Mouse (Mus musculus) adrenal gland (tissue): ENCODE results near the gene 6030452D12Rik.

Source experiments
- intact Hi-C: fragments of 180-260 bp; cut with DNase I; formaldehyde crosslinking; loops from one replicate; pipeline ENCODE4 v1.15.1; 2025

The 6030452D12Rik gene

GRCm38 (mm10) chr8:106515946-106516479, 15.7 kb downstream of the 6030452D12Rik start:
- intact Hi-C loops: no loop called here

- intact Hi-C loops: no loop called here
Measured at GRCm38 (mm10) chr8:106516581-106516980, 16.3 kb downstream of the 6030452D12Rik start.

GRCm38 (mm10) chr8:106518763-106519162, 18.4 kb downstream of the 6030452D12Rik start:
- intact Hi-C loops: no loop called here

GRCm38 (mm10) chr8:106520578-106520977, 20.3 kb downstream of the 6030452D12Rik start:
- intact Hi-C loops: no loop called here

- intact Hi-C loops: no loop called here
Measured at GRCm38 (mm10) chr8:106521845-106522244, 21.5 kb downstream of the 6030452D12Rik start.

GRCm38 (mm10) chr8:106526725-106527124, 26.4 kb downstream of the 6030452D12Rik start:
- intact Hi-C loops: no loop called here

GRCm38 (mm10) chr8:106527241-106528036, 27.1 kb downstream of the 6030452D12Rik start:
- intact Hi-C loops: no loop called here

GRCm38 (mm10) chr8:106528596-106529249, 28.4 kb downstream of the 6030452D12Rik start:
- intact Hi-C loops: no loop called here

GRCm38 (mm10) chr8:106529885-106530482, 29.7 kb downstream of the 6030452D12Rik start:
- intact Hi-C loops: loop anchor here (5.0 kb wide), 1 partner anchor 113 kb away; the partner anchor contains the start of gene Zfp90

- intact Hi-C loops: loop anchor here (5.0 kb wide), 1 partner anchor 113 kb away; the partner anchor contains the start of gene Zfp90
Measured at GRCm38 (mm10) chr8:106530566-106530965, 30.2 kb downstream of the 6030452D12Rik start.

GRCm38 (mm10) chr8:106533709-106534108, 33.4 kb downstream of the 6030452D12Rik start:
- intact Hi-C loops: loop anchor here (1.0 to 5.0 kb wide), 2 partner anchors 100 to 116 kb away; partner anchors contain the start of gene Zfp90

- intact Hi-C loops: loop anchor here (1.0 to 5.0 kb wide), 2 partner anchors 101 to 117 kb away; partner anchors contain the start of gene Zfp90
Measured at GRCm38 (mm10) chr8:106534449-106534848, 34.1 kb downstream of the 6030452D12Rik start.

GRCm38 (mm10) chr8:106535448-106535847, 35.1 kb downstream of the 6030452D12Rik start:
- intact Hi-C loops: no loop called here

GRCm38 (mm10) chr8:106539193-106539592, 38.9 kb downstream of the 6030452D12Rik start:
- intact Hi-C loops: no loop called here

- intact Hi-C loops: no loop called here
Measured at GRCm38 (mm10) chr8:106541002-106541401, 40.7 kb downstream of the 6030452D12Rik start.

- intact Hi-C loops: no loop called here
Measured at GRCm38 (mm10) chr8:106543043-106543442, 42.7 kb downstream of the 6030452D12Rik start.

GRCm38 (mm10) chr8:106545149-106545548, 44.8 kb downstream of the 6030452D12Rik start:
- intact Hi-C loops: no loop called here

GRCm38 (mm10) chr8:106546746-106547145, 46.4 kb downstream of the 6030452D12Rik start:
- intact Hi-C loops: no loop called here

GRCm38 (mm10) chr8:106548366-106548936, 48.1 kb downstream of the 6030452D12Rik start:
- intact Hi-C loops: no loop called here

GRCm38 (mm10) chr8:106550906-106551305, 50.6 kb downstream of the 6030452D12Rik start:
- intact Hi-C loops: no loop called here

- intact Hi-C loops: no loop called here
Measured at GRCm38 (mm10) chr8:106554011-106554410, 53.7 kb downstream of the 6030452D12Rik start.
